Mouse (Mus musculus) thymus, adult 2 months (tissue): ENCODE results near the gene Elovl3.

Experiments
- CTCF ChIP-seq: fragments of 200-500 bp; IDR thresholded peaks from 2 replicates; pipeline ENCODE4 v1.5.1; 2012; ENCODE audit warnings: mild to moderate bottlenecking, control low read depth, low read length, moderate library complexity, borderline replicate concordance; ENCODE audit not compliant: control insufficient read depth, poor library complexity, insufficient read depth; ENCODE audit errors: extremely low read depth
- POLR2A ChIP-seq: fragments of 200-500 bp; IDR thresholded peaks from 2 replicates; pipeline ENCODE4 v1.6.1; 2012; ENCODE audit warnings: mild to moderate bottlenecking, low read length, control low read depth, moderate library complexity; ENCODE audit not compliant: control insufficient read depth, poor library complexity, insufficient read depth; ENCODE audit errors: extremely low read depth

- TF ChIP-seq CTCF (no peak), POLR2A (no peak)
Observed at GRCm38 (mm10) chr19:46110781-46111180, 20.9 kb upstream of the Elovl3 start.
